Mouse (Mus musculus): ENCODE results near the gene Rxfp4.

DNA sequence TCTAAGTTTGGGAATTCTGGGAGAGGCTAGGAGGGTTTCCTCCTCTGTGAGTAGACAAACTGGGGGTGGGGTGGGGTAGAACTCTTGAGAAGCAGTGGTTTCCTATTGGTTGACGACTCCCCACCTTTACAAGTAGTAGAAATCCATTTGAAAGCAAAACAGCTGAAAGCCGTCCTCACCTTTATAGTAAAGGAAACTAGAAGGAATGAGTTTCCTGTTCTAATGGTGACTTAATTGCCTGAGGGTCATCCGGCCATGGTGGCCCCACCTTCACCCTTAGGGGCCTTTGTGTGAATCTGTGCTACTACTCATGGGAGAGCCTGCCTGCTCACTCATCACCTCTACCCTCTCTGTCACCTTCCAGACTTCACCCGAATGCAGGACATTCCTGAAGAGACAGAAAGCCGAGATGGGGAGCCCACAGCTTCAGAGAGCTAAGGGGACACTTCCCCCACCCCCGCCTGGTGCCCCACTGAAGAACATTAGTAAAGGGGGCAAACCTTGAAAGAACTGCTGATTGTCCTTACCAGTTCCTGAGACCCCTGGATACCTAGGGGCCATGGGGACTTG, 6.4 kb downstream of the Rxfp4 start:
- TF ChIP-seq CTCF (conservative IDR thresholded peaks at IDR 0.05; ENCODE audit: low read length): no peak
- peak; percentile 39; the same call in 1 of the 2 replicates for TF ChIP-seq NANOG (IDR thresholded peaks at IDR 0.05; ENCODE audit: borderline replicate concordance, low read length)
- TF ChIP-seq POU5F1 (IDR thresholded peaks at IDR 0.05; ENCODE audit: borderline replicate concordance, low read length): no peak

Measured in E14TG2a.4 (cell line).